Mouse (Mus musculus) CH12.LX (cell line): Measurements from ENCODE around the gene Bsdc1. TPM values are rescaled to one million over a fixed set of nuclear protein-coding genes. Genes with fewer than 3 reads are reported as not detected.
"Not testable (repeated sequence)": the region's sequence is repeated elsewhere in the genome, so short reads cannot be mapped to it uniquely, and the experiment has no call there.

ENCODE experiments used
- DNase-seq: peaks from one replicate; pipeline ENCODE4 v3.0.0-alpha.2; 2013; ENCODE audit errors: extremely low read depth
- H3K27ac ChIP-seq: 2 replicates; pipeline ENCODE4 v1.5.1; 2012; ENCODE audit warnings: low read depth, mild to moderate bottlenecking, control low read depth, moderate library complexity; ENCODE audit not compliant: insufficient read depth
- H3K27me3 ChIP-seq: replicated peaks from 2 replicates; pipeline ENCODE3; 2012; ENCODE audit warnings: inconsistent platforms
- H3K36me3 ChIP-seq, 2 experiments: replicated peaks in 1 of 2; 2 replicates each; pipeline versions ENCODE3 to v1.6.1; 2012; ENCODE audit warnings: inconsistent platforms in 1 of 2, low read length in 1 of 2, mild to moderate bottlenecking in 1 of 2, mixed read lengths in 1 of 2, moderate library complexity in 1 of 2; ENCODE audit not compliant: control insufficient read depth in 1 of 2, insufficient read depth in 1 of 2
- H3K4me1 ChIP-seq, 2 experiments: 2 replicates each; pipeline ENCODE4 v1.6.1; 2012; ENCODE audit warnings: inconsistent platforms in 1 of 2, moderate library complexity in 1 of 2; ENCODE audit not compliant: insufficient read depth in 2 of 2, control insufficient read depth in 1 of 2
- H3K4me2 ChIP-seq: 2 replicates; pipeline ENCODE4 v1.6.1; 2012; ENCODE audit warnings: low read depth, mild to moderate bottlenecking, control low read depth; ENCODE audit not compliant: poor library complexity, insufficient read depth, severe bottlenecking
- H3K4me3 ChIP-seq, 3 experiments: fragments of 150-350 bp in 1 of 3; sonication (generic) in 1 of 3; replicated peaks in 1 of 3; 2 replicates each; pipeline versions ENCODE3 to v1.5.1; 2011 to 2012; ENCODE audit warnings: low read depth in 2 of 3, low read length in 2 of 3, mild to moderate bottlenecking in 2 of 3, moderate library complexity in 2 of 3, control low read depth in 1 of 3, improper control_type of control experiment in 1 of 3, inconsistent platforms in 1 of 3, mixed read lengths in 1 of 3; ENCODE audit not compliant: poor library complexity in 1 of 3
- H3K79me2 ChIP-seq: replicated peaks from 2 replicates; pipeline ENCODE4 v1.6.1; 2012; ENCODE audit warnings: mild to moderate bottlenecking, moderate library complexity; ENCODE audit not compliant: control insufficient read depth, poor library complexity, insufficient read depth, severe bottlenecking; ENCODE audit errors: extremely low read depth
- H3K9ac ChIP-seq: 2 replicates; pipeline ENCODE4 v1.6.1; 2012; ENCODE audit warnings: low read depth, mild to moderate bottlenecking, control low read depth, moderate library complexity; ENCODE audit not compliant: insufficient read depth
- H3K9me3 ChIP-seq: replicated peaks from 2 replicates; pipeline ENCODE3; 2012; ENCODE audit warnings: low read length, inconsistent platforms, mixed read lengths
- BHLHE40 ChIP-seq: IDR thresholded peaks from 2 replicates; pipeline ENCODE4 v1.6.1; 2011; ENCODE audit warnings: mild to moderate bottlenecking, low read depth, low read length, improper control_type of control experiment
- CHD2 ChIP-seq: IDR thresholded peaks from 2 replicates; pipeline ENCODE4 v1.6.1; 2011; ENCODE audit warnings: low read length, improper control_type of control experiment
- E2F4 ChIP-seq: IDR thresholded peaks from 2 replicates; pipeline ENCODE4 v1.6.1; 2011; ENCODE audit warnings: low read depth, low read length, improper control_type of control experiment; ENCODE audit not compliant: insufficient replicate concordance
- EP300 ChIP-seq: IDR thresholded peaks from 2 replicates; pipeline ENCODE4 v1.6.1; 2011; ENCODE audit warnings: low read length, improper control_type of control experiment
- ETS1 ChIP-seq: conservative IDR thresholded peaks from 2 replicates; pipeline ENCODE4 v1.6.1; 2012; ENCODE audit warnings: low read depth, mild to moderate bottlenecking, inconsistent platforms, low read length, improper control_type of control experiment, moderate library complexity
- HCFC1 ChIP-seq: IDR thresholded peaks from 2 replicates; pipeline ENCODE4 v1.6.1; 2012; ENCODE audit warnings: low read depth, mild to moderate bottlenecking, inconsistent platforms, low read length, improper control_type of control experiment
- MAX ChIP-seq: IDR thresholded peaks from 2 replicates; pipeline ENCODE4 v1.6.1; 2011; ENCODE audit warnings: low read length, improper control_type of control experiment
- MEF2A ChIP-seq: IDR thresholded peaks from 2 replicates; pipeline ENCODE4 v1.6.1; 2014; ENCODE audit warnings: low read depth, mild to moderate bottlenecking, inconsistent platforms, low read length, improper control_type of control experiment, borderline replicate concordance
- MXI1 ChIP-seq: IDR thresholded peaks from 2 replicates; pipeline ENCODE4 v1.6.1; 2011; ENCODE audit warnings: mild to moderate bottlenecking, low read depth, low read length, improper control_type of control experiment
- PAX5 ChIP-seq: IDR thresholded peaks from 2 replicates; pipeline ENCODE4 v1.6.1; 2012; ENCODE audit warnings: low read length, inconsistent platforms, mixed read lengths
- POLR2A ChIP-seq: IDR thresholded peaks from 2 replicates; pipeline ENCODE4 v1.6.1; 2011; ENCODE audit warnings: low read depth, mild to moderate bottlenecking, improper control_type of control experiment, low read length
- POLR2AphosphoS2 ChIP-seq: IDR thresholded peaks from 2 replicates; pipeline ENCODE4 v1.6.1; 2011; ENCODE audit warnings: low read depth, low read length, improper control_type of control experiment
- RAD21 ChIP-seq: IDR thresholded peaks from 2 replicates; pipeline ENCODE4 v1.6.1; 2011; ENCODE audit warnings: low read depth, mild to moderate bottlenecking, low read length, improper control_type of control experiment, moderate library complexity
- SIN3A ChIP-seq: IDR thresholded peaks from 2 replicates; pipeline ENCODE4 v1.6.1; 2012; ENCODE audit warnings: low read length, improper control_type of control experiment, inconsistent platforms
- SMC3 ChIP-seq: IDR thresholded peaks from 2 replicates; pipeline ENCODE4 v1.6.1; 2011; ENCODE audit warnings: low read depth, low read length, improper control_type of control experiment
- TBP ChIP-seq: conservative IDR thresholded peaks from 2 replicates; pipeline ENCODE4 v1.6.1; 2011; ENCODE audit warnings: low read depth, low read length, improper control_type of control experiment
- TCF12 ChIP-seq: IDR thresholded peaks from 2 replicates; pipeline ENCODE4 v1.6.1; 2014; ENCODE audit warnings: low read depth, mild to moderate bottlenecking, inconsistent platforms, low read length, improper control_type of control experiment
- UBTF ChIP-seq: IDR thresholded peaks from 2 replicates; pipeline ENCODE4 v1.6.1; 2012; ENCODE audit warnings: low read depth, mild to moderate bottlenecking, inconsistent platforms, low read length, improper control_type of control experiment, moderate library complexity
- USF1 ChIP-seq: IDR thresholded peaks from 2 replicates; pipeline ENCODE4 v1.6.1; 2014; ENCODE audit warnings: low read depth, mild to moderate bottlenecking, inconsistent platforms, low read length, improper control_type of control experiment
- dilution Hi-C: fragments of 300-500 bp; cut with MboI; formaldehyde crosslinking; loops from 2 replicates; pipeline ENCODE4 v1.14.3; 2020; ENCODE audit warnings: low sequenced_read_pairs; ENCODE audit not compliant: extremely low pct_unique_long_range_greater_than_20kb, extremely low pct_ligation_motif_present
- in situ Hi-C: fragments of 300-500 bp; cut with MboI; formaldehyde crosslinking; loops from 3 replicates; pipeline ENCODE4 v1.14.3; 2019; ENCODE audit warnings: low sequenced_read_pairs, low pct_ligation_motif_present, low pct_unique_long_range_greater_than_20kb, mixed read lengths
- polyA plus RNA-seq: library from polyadenylated mRNA; unstranded; fragments of >175 nt; gene quantifications from 2 replicates; pipeline ENCODE4 v1.2.1, GENCODE M21; 2012; ENCODE audit warnings: low read depth; ENCODE audit not compliant: insufficient read length
- total RNA-seq, 2 experiments: library from RNA; depleted of rRNA; stranded (reverse); fragments of 300-350 nt in 1 of 2; fragments of >200 nt in 1 of 2; gene quantifications; 2 replicates each; pipeline ENCODE4 v1.2.3; 2012 to 2014

Gene Bsdc1
- total and polyA plus RNA-seq, 3 experiments, result 16.1 to 20.6 (median 20.4) TPM

GRCm38 (mm10) chr4:129456126-129456525 is 5.3 kb upstream of the Bsdc1 start:
- in situ Hi-C loops (loop anchor here (5.0 to 10.0 kb wide), 3 partner anchors 104 to 321 kb away; partner anchors contain the start of gene Fndc5), dilution Hi-C loops (no loop called here)
- no peaks in the 10 kb centered on the region for H3K27me3 ChIP-seq
- H3K27ac ChIP-seq, result no peak overlapping the region
- no peak for DNase-seq
- H3K36me3 ChIP-seq, result no peaks in the 10 kb centered on the region
- no peak overlapping the region for H3K4me2 ChIP-seq
- no peak for TF ChIP-seq USF1
- H3K9ac ChIP-seq, result no peak overlapping the region
- no peaks in the 10 kb centered on the region for H3K9me3 ChIP-seq
- H3K4me3 ChIP-seq, result no peak overlapping the region
- H3K4me1 ChIP-seq, result peaks cover 3 to 18% of the 10 kb centered on the region in 2 experiments
- H3K79me2 ChIP-seq, result no peaks in the 10 kb centered on the region

GRCm38 (mm10) chr4:129457311-129457710 is 4.1 kb upstream of the Bsdc1 start:
- H3K36me3 ChIP-seq, H3K9ac ChIP-seq, H3K9me3 ChIP-seq, H3K4me2 ChIP-seq, H3K79me2 ChIP-seq, DNase-seq, H3K27me3 ChIP-seq, H3K27ac ChIP-seq, H3K4me3 ChIP-seq, dilution Hi-C loops: not testable (repeated sequence)
- in situ Hi-C loops, result loop anchor here (5.0 to 10.0 kb wide), 3 partner anchors 105 to 323 kb away; partner anchors contain the start of gene Fndc5
- H3K4me1 ChIP-seq, result peaks cover 3 to 21% of the 10 kb centered on the region in 2 experiments

GRCm38 (mm10) chr4:129459726-129460125 is 1.7 kb upstream of the Bsdc1 start:
- dilution Hi-C loops (no loop called here), in situ Hi-C loops (loop anchor here (5.0 to 10.0 kb wide), 3 partner anchors 107 to 325 kb away; partner anchors contain the start of gene Fndc5)
- H3K9ac ChIP-seq, result no peak overlapping the region
- no peak overlapping the region for H3K27ac ChIP-seq
- peak overlapping the region in 1 of 3 experiments; percentile 25 for H3K4me3 ChIP-seq
- peaks cover 3 to 39% of the 10 kb centered on the region in 2 experiments for H3K4me1 ChIP-seq
- no peak for DNase-seq
- TF ChIP-seq PAX5 (no peak), EP300 (no peak)
- H3K79me2 ChIP-seq, result peaks cover 5% of the 10 kb centered on the region
- no peaks in the 10 kb centered on the region for H3K9me3 ChIP-seq
- H3K27me3 ChIP-seq, result no peaks in the 10 kb centered on the region
- peaks cover 2 to 19% of the 10 kb centered on the region in 2 experiments for H3K36me3 ChIP-seq
- no peak overlapping the region for H3K4me2 ChIP-seq

GRCm38 (mm10) chr4:129460827-129461182 is 576 bp upstream of the Bsdc1 start:
- dilution Hi-C loops, result no loop called here
- DNase-seq, result peak; percentile 48
- Histone ChIP-seq H3K9ac (peak overlapping the region; percentile 91), H3K4me3 (peak overlapping the region; percentile 60 to 81 (median 62)), H3K27me3 (no peaks in the 10 kb centered on the region), H3K79me2 (peaks cover 5% of the 10 kb centered on the region), H3K4me2 (peak overlapping the region; percentile 99), H3K4me1 (peaks cover 3 to 35% of the 10 kb centered on the region in 2 experiments), H3K9me3 (no peaks in the 10 kb centered on the region), H3K27ac (peak overlapping the region; percentile 78), H3K36me3 (peaks cover 13 to 29% of the 10 kb centered on the region in 2 experiments)
- in situ Hi-C loops, result no loop called here
- TF ChIP-seq HCFC1 (no peak), RAD21 (no peak), SMC3 (no peak), CHD2 (no peak), MXI1 (no peak), POLR2AphosphoS2 (no peak; the same call in 1 of the 2 replicates), ETS1 (no peak), TBP (0 out of 2 replicates have a peak, but pooled peaks have one; percentile 33), TCF12 (no peak), BHLHE40 (no peak), UBTF (no peak), EP300 (0 out of 2 replicates have a peak, but pooled peaks have one; percentile 27), POLR2A (no peak), E2F4 (no peak), MEF2A (peak; percentile 35; the same call in 1 of the 2 replicates), SIN3A (no peak), MAX (0 out of 2 replicates have a peak, but pooled peaks have one; percentile 19), USF1 (no peak)
